Mouse (Mus musculus) adrenal gland, adult 2 months (tissue): ENCODE results near the gene Slc17a6. TPM values are rescaled to one million over a fixed set of nuclear protein-coding genes. Genes with fewer than 3 reads are reported as not detected.

Experiments
- DNase-seq: peaks from one replicate; pipeline ENCODE4 v3.0.0; 2021
- long read RNA-seq: library from polyadenylated mRNA; stranded (forward); transcript quantifications from one replicate; pipeline ENCODE4 v2.0.0, GENCODE M21; 2021
- polyA plus RNA-seq: library from polyadenylated mRNA; depleted of rRNA; stranded (reverse); fragments of >200 nt; gene quantifications from 2 replicates; pipeline ENCODE4 v1.2.3, GENCODE M21; 2012; rRNA removed
- total RNA-seq, 2 experiments: library from RNA; stranded (reverse); gene quantifications; 2 replicates each; pipeline ENCODE4 v1.2.3; 2021

The Slc17a6 gene
- total RNA-seq (1 to 10 TPM in 1 of 2 experiments, under 1 TPM in 1; 0.66 to 1.5 TPM), polyA plus RNA-seq (0.03 TPM in 1 of 2 replicates, not detected in the other)
- long read RNA-seq: 0 reads

DNA sequence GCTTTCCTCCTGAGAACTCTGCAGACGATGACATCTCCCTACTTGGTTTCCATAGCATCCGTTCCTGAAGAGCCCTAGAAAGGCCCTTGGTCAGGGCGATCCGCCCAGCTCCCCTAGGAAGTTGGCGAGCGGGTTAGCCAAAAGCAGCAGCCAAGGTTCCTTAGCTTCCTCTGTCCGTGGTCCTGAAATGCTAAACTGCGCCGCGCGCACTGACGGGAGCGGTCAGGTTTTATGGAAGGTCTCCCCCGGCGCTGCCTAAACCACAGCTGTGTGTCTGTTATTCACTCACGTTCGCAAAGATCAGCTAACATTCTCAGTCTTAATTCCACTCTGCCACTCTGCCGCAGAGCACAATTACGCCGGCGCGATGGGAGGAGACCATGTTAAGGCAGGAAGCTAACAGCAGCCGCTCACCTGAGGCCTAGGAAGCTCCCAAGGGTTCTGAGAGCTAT is at the start of gene Slc17a6:
Gene Slc17a6 (plus strand): TSS at position 313 of the 452 bp plus-strand sequence.
- peak; percentile 71 for DNase-seq

DNA sequence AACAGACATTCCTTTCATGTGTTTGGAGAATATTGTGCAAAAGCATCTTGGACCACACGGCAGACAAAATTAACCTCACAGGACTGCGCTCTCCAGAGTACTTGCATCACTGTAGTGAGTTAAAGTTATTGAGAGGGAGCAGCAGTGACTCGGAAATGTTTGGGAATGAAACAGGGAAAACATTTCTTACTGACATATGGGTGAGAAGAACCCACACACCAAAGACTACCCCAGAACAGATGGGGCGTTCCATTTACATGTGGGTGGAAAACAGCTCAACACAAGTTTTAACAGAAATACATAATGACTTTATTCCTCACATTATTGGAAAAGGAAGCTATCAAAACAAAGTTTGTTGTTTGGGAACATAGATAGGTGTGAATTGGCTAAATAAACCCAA is 21.8 kb upstream of the Slc17a6 start:
- no peak for DNase-seq

DNA sequence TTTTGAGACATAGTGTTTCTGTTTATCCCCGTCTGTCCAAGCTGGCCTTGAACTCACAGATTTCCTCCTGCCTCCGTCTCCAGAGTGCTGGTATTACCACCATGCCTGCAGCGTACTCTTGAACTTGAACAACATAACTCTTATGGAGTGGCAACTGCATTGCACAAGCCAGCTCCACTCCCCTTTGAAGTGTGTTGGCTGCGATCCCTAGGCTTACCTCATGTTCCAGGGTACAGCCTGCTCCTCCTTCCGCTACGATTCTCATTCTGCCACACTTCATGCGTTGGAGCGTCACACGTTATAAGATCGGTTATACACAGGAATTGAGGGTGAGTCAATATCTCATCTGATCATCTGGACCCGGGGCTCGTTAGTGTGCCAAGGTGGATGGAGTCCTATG is 18.1 kb upstream of the Slc17a6 start:
- peak; percentile 26 for DNase-seq

DNA sequence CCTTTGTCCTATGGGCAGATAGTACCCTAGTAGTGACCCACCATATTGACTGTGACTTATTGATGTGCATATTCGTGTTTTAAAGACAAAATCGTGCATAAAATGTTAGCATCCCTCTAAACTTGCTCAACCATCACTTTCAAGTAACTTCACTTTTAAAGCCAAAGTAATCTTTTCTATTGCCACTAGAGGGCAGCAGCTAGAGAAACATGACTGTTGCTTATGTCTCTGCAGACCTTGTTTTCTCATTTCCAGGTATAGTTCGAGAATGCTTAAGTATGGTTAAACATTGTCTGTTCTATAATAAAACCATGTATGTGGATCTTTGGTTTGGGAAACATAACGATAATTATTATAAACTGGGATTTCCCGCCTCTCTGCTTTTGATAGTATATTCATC is 7.4 kb upstream of the Slc17a6 start:
- DNase-seq: no peak

DNA sequence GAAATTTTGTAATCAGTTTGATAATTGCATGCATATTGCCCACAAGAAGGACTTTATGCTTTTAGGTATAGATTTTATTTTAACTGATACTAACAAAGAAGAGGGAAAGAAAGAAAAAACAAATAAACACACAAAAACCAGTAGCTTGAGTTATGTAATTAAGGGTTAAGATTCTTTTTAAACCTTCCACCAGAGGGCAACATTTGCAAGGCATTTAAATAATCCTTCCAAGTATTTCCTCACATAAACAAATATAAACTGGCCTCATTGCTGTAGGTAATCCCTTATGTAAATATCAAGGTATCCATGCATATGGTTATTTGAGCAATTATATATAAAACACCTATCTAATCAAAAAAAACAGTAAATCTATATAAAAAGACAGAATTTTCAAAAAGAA is 3.9 kb upstream of the Slc17a6 start:
- DNase-seq: no peak

DNA sequence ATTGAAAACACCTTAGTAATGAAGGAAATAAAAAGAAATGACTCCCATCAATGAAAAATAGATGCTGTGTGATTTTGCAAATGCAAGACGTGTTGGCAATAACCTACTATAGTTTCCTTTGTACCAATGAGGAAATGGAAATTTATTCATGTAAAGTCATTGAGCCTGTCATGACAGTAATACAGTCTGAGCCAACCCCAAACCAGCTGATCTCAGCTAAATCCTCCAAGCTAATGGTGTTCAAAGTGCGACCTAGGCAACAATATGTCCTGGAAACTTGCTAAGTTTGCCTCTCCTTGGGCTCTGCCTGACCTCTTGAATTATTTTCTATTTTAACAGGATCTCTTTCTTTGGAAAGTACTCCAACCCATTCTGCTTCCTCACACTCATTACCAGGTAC is 3.4 kb upstream of the Slc17a6 start:
- DNase-seq: no peak

DNA sequence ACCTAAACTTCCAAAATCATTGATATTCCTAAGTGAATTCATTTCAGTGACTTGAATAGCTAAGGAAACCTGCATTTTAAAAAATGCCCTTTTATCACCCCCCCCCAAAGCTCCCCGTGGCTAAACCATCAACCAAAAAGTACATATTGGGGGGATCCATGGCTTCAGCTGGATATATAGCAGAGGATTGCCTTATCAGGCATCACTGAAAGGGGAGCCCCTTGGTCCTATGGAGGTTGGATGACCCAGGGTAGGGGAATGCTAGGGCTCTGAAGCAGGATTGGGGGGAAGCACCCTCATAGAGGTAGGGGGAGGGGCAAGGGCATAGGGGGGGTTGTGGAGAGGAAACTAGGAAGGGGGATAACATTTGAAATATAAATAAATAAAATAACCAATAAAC is 1.8 kb upstream of the Slc17a6 start:
- DNase-seq: no peak

DNA sequence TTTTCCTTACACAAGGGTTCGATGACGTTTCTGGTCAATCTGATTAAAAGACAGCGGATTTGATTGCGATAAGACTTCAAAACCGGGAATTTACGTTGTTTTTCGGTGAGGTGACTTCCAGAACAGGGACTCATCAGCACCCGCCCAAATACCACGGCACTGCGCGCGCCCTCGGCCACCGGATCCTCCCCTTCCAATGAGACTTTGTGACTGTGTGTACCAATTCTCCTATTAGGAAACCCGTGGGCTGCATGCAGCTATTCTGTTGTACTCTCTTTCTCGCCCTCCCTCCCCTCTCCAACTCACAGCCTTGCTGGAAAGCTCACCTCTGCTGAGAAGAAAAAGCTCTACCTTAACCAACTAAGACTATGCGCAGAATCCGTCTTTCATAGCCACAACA is 390 bp downstream of the Slc17a6 start:
- no peak for DNase-seq

DNA sequence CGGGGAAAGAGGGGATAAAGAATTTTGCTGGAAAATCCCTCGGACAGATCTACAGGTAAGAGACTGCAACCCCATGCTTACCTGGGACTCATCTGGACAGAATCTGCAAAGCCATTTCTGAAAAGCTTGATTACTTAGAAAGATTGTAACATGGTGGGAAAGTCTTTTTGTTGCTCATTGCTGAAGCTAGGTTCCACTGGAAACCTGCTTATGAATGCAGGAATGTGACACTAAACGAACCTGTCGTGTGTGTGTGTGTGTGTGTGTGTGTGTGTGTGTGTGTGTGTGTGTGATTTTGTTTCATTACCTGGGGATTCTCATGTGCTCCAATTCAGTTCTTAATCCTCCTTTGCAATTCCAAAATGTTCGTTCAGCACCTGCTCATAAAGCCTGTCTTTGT is 860 bp downstream of the Slc17a6 start:
- no peak for DNase-seq

DNA sequence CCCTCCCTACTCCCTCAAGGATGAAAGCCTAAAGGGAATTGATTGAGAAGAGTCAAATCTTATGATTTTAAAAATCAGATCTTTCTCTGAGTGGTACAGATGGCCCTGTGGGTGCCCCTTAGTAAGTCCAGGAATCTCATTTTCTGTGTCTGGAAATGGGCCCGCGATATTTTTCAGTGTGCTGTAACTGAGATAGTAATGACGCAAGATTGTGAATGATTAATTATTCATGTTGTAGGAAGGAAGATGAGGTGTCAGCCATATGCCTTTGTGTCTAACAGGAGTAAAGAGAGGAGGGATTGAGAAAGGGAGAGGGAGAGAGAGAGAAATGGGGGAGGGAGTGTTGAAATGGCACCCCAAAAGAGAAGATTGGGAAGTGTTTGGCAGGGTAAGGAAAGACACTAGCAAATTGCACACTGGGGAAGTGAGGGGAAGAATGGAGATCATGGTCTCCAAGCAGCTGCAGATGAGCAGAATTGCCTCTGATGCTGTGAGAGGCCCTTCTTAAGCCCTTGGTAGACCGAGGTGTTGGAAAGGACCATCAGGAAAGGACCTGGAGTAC is 2.6 kb downstream of the Slc17a6 start:
- DNase-seq: no peak

DNA sequence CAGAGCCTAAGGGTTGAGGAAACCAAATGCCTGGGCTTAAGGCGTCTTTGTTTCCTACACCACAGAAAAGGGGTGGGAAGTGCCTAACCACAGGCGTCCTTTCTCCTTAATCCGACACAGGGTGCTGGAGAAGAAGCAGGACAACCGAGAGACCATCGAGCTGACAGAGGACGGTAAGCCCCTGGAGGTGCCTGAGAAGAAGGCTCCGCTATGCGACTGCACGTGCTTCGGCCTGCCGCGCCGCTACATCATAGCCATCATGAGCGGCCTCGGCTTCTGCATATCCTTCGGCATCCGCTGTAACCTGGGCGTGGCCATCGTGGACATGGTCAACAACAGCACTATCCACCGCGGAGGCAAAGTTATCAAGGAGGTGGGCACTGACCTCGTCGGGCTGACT is 3.4 kb downstream of the Slc17a6 start:
- DNase-seq: no peak

DNA sequence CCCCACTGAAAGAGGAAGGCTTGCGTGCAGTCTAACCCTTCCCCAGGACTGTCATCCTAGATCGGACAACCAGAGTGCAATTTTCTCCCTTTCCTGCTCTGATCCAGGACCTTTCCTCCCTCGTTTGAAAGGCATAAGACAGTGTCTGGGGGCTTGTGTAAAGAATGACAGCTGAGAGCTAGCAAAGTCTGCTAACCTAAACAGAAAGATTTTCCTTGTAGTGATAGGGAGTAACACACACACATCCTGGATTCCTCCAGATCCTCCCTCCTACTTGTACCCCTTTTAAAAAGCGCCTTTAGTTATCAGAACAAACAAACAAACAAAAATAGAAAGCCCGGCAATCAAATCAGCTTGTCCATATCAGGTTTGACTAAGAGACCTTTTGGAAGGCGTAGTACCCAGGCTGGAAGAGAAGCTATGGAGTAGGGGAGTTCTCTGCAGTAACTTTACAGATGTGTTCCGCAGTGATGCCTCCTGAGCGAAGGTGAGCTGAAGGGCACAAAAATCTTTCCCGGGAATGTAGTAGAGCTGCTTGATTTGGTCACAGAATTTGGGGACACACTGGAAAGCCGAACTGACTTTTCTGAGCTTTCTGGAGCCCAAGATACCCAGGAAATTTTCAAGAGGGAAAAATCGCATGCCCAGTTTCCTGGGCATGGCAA is 3.9 kb downstream of the Slc17a6 start:
- DNase-seq: no peak

DNA sequence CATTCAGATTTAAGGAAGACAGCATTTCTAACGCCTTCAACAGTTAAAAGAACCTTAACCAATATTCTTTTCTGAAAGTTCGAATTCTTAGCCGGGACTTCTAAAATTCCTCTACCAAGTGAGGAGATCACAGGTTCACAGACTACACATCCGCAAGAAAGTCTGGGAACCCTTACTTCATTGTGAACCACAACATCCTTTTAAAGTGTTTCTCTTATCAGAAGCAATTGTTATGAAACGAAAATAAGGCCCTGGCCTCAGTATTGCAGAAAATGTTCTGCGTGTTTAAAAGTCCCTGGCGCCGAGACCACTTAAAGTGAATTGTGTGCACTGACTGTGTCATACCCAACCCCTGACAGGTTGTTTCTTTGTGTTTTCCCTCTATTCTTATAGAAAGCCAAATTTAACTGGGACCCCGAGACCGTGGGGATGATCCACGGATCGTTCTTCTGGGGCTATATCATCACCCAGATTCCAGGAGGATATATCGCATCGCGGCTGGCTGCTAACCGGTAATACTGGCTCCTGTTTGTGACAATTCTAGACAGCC is 4.7 kb downstream of the Slc17a6 start:
- no peak for DNase-seq

DNA sequence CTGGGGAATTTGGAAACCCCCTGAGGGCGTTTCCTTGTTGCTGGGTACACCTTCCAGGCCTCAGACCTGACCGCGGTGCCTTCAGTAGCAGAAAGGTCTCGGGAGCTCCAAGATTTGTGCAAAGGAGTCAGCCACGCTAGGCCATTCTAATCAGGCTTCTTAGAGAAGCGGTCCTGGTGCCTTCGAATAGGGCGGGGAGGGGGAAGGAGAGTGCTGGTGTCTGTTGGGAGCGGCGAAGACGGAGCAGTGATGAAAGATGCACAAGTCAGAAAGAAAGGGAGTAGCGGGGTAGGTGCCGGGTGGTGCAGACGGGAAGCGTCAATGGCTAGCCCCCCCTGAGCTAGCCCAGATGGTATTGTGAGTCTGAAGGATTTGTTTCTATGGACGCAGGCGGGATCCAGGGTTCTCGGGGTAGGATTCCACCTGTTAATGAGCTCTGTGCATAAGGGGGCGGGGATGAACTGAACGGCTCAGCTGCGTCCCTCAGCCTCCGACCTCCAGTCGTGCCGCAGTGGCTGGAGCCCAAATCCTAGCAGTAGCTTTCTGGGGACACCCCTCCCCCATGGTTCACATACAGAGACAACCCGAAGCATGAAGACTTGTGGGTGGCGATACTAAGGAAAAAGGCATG is 5.3 kb downstream of the Slc17a6 start:
- no peak for DNase-seq

DNA sequence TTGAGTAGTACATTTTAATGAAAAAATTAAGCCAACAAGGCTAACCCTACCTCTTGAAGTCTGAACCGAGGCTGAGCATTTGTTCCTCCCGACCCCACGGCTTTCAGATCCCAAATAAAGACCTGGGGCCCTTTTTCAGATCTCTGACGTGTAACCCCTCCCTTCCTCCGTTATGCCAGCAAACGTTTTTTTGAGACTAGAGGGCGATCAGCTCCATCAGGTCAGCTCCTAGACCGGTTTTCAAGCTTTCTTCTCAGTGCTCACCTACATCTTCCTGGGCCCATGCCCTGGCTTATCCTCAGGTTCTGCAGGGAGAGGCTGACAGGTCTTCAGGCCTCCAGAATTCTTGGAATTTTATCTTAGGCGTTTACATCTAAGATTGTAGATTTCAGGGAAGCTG is 5.9 kb downstream of the Slc17a6 start:
- DNase-seq: no peak

DNA sequence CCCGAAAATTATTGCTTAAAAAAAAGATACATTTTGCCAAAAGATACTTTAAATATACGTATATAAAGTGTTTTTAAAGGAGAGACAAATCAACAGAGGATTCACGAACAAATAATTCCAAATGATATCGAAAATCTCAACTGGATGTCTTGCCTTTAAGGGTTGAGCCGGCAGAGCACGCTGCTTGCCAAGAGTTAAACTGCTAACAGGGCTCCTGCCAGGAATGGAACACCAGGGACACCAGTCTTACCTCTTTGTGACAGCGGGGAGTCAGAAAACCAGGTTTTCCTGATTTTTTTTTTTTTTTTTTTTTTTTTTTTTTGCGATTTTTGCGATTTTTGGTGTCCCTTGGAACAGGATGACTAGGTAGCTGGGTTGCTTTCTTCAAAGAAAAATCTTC is 6.5 kb downstream of the Slc17a6 start:
- DNase-seq: no peak

DNA sequence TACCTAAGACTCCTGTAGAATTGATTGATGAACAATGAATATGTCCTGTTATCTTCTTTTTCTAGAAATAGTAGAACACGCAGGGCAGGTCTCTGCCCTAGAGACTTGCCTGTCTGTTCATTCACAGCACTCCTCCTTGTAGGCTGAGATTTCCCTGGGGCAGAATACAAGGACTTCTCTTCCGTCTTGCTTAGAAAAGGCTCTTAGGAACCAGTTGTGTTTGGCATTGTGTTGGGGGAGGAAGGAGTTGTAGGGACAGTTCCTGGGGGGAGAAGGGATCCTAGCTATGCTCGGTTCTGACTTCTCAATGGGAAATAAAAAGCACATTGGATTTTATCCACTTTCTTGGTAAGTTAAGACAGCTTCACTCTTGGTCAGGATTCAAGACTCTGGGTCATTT is 7.4 kb downstream of the Slc17a6 start:
- DNase-seq: no peak

DNA sequence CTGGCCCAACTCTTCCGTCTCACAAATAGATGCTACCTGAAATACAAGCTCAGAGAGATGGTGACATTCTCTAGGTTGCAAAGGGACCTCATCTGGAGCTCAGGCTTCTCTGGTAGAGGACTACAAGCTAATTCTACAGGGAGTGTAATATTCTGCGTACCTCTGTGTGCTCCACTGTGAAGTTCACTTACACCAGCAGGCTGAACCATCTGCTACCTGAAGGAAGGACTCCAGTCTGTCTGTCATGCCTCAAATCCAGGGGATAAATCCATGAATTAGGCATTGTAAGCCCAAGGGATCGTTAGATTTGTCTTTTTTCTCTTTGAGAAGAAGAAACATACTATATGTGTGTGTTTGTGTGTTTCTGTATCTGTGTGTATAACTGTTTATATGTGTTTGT is 9.4 kb downstream of the Slc17a6 start:
- no peak for DNase-seq

DNA sequence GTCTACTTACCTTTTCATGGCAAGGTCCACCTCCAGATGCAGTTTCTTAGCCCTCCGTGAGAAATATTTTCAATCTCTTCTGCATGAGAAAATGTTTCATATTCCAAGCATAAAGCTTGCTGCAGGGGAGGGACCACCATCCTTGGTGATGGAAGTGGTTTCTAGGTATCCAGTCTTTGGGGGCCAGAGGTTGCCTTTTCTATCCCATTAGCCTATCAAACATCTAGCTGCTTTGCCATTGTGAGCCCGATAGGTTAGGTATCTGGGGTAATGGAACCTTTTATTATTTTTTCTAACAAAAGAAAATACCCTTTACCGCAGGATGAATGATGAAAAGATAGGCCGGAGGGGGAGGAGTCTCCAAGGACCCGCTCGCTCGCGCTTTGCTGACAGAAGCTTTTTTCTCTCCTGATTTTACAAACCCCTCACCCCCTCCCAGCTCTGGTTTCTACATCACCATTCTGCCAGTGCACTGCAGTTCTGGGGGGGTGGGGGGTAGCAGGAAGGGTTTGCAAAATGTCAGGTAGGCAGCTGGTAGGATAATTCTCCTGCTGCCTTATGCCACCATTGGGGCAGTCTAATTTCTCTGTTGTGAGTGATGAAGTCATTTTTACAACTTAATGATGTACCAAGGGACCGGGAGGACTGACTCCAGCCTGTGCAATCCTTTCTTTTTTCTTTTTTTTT is 10.9 kb downstream of the Slc17a6 start:
- DNase-seq: no peak

DNA sequence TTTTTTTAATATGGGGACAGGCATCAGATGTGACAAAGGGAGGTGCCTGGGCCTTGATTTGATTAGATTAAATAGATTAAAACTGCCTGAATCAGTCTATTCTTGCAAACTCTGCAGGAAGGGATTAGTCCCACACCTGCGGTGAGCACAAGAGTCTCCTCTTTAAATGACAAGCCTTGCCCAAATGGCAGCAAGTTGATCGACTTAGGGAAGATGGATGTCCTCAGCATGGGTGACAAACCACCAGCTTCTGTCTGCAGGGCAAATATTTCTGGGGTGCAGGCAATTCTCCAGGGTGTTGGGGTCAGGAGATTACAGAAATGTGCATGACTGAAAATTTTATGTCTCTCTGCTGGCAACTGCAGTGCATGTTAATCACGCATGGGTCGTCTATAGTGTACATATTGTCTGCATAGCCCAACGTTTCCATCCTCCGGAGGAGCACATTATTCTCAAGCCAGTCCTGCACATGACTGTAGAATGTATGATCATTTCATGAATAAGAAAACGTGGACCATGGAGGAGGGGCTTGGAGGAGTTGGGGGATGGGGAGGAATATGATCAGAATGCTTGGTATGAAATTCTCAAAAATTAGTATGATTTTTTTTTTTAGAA is 11.5 kb downstream of the Slc17a6 start:
- DNase-seq: no peak

DNA sequence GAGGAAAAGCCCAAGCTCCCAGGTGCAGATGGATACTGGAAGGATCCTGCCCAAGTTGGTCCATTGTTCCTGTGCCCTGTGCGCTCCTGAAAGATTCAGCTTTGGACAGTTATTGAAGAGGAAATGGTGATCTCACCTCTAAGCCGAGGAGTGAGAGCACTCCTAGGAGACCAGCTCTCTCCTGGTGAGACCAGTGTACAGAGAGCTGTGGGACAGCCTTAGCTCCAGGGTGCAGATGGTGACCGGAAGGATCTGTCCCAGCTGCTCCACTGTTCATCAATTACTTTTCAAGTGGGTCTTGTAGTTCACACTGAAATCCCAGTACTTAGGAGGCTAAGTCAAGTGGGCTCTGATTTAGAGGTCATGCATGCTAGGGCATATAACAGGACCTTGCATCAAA is 35.3 kb downstream of the Slc17a6 start:
- DNase-seq: no peak

DNA sequence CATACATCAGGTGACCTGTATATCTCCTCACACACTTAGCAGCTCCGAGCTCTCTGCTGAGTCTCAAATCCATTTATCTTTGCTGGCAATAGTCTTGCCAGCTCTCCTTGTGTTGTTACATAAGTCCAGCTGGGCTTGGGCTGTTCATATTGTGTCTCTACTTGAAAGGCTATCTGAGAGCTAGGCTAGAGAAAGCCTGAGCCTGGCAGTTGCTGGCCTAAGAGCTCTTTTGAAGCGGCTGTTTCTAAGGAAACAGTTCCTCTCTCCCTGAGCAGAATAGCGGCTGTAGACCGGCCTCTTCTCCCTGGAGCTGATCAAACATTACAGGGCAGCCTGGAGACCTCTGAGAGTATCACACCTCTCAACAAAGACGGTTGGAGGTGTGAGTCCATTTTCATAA is 40.6 kb downstream of the Slc17a6 start:
- DNase-seq: no peak
